Mouse (Mus musculus): ENCODE data around the gene Glipr2. TPM values are rescaled to one million over a fixed set of nuclear protein-coding genes. Genes with fewer than 3 reads are reported as not detected.
A peak's percentile ranks its signal among the peaks of the same experiment; 100 is the strongest.

The Glipr2 gene
- polyA plus RNA-seq, 1 experiment from 2014 or later, result 33.7 TPM

DNA sequence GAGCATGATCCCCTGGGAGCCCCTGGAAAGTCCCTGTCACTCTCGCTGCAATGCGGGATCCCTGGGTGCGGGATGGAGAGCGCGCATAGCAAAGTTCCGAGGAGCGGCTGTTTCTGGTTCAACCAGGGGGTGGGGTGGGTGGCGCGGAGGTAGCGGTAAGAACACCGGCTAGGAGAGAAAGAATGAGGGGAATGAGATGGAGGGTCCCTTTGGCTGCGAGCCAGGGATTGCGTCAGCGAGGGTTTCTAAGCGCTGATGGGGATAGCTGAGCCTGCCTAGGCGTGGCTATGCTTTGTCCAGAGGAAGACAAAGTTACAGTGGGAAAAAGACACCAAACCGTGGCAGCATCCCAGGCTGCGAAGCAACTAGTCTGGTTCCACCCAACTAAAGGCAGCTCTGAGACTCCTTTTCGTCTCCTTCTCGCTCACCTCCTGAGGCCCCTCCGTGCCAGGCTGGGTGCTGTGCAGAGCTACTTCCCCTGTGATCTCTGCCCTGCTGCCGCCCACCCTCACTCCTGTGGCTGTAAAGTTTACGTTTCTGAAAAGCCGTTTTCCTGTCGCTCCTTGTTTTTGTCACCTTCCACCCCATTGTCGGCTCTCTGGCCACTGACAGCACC, 753 bp downstream of the Glipr2 start:
- WGBS, result 1% methylated on average over 26 of the region's 26 CpGs
- H3K27me3 ChIP-seq, result peaks cover 50% of the 10 kb centered on the region; the same call in 1 of the 2 replicates

DNA sequence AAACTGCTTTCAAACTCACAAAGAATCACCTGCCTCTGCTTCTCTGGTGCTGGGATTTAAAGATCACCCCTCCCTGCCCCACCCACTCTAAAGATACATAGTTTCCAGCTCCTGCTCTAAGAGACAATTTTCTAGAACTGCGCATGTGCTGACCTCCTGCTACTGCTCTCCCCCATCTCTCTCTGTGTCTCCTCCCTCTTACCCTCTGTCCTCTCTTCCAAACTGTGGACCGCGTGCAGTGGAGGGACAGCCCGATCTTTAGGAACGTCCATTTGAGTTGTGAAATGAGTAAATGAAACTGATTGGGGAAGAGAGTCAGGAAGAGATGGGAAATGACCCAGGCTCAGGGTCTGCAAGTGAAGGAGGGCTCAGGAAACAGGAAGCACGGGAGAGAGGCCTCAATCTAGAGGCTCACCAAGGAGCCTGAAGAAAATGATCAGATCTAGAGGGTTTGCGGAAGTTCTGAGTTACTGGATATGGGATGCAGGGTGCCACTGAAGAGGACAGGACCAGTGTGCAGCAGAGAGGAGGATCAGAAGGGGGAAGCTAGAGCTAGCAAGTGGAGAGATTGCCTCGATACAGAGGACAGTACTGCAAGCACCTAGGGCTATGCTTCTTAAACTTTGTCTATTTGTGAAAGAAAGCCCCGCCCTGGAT, 2.5 kb downstream of the Glipr2 start:
- H3K4me2 ChIP-seq (replicated peaks), result no peak overlapping the region
- H3K27me3 ChIP-seq, result peaks cover 50% of the 10 kb centered on the region; the same call in 1 of the 2 replicates
- no peak for ATAC-seq

More for the DNA sequence above, 753 bp downstream of the Glipr2 start:
- Histone ChIP-seq H3K4me3 (replicated peaks) (peak overlapping the region; percentile 71), H3K27ac (peak overlapping the region; percentile 69), H3K9ac (replicated peaks) (peak overlapping the region; percentile 77), H3K9me3 (no peaks in the 10 kb centered on the region), H3K4me1 (replicated peaks) (peaks cover 13% of the 10 kb centered on the region), H3K4me2 (replicated peaks) (peak overlapping the region; percentile 96), H3K36me3 (no peaks in the 10 kb centered on the region)
- peak; percentile 86 for ATAC-seq

DNA sequence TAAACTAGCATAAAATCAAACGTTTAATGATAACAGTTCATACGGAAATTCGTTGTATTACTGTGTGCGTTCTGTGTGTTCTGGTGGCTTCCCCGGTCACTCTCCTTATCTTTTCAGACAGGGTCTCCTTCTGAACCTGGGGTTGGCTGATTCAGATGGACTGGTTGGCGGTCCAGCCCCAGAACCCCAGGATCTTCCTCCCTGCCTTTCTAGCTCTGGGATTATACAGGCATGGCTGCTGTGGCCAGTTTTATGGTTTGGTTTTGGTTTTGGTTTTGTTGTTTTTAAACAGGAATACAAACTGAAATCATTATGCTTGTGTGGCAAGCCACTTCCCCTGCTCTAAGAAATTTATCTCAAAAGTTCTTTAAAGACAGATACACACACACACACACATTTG, 3.0 kb downstream of the Glipr2 start:
- 91% methylated on average over 6 of the region's 6 CpGs for WGBS
- ATAC-seq, result no peak

More for the DNA sequence above, 2.5 kb downstream of the Glipr2 start:
- Histone ChIP-seq H3K36me3 (no peaks in the 10 kb centered on the region), H3K4me1 (replicated peaks) (peaks cover 13% of the 10 kb centered on the region), H3K9me3 (no peaks in the 10 kb centered on the region), H3K27ac (no peak overlapping the region), H3K4me3 (replicated peaks) (no peak overlapping the region), H3K9ac (replicated peaks) (no peak overlapping the region)
- 73% methylated on average over 9 of the region's 9 CpGs for WGBS

DNA sequence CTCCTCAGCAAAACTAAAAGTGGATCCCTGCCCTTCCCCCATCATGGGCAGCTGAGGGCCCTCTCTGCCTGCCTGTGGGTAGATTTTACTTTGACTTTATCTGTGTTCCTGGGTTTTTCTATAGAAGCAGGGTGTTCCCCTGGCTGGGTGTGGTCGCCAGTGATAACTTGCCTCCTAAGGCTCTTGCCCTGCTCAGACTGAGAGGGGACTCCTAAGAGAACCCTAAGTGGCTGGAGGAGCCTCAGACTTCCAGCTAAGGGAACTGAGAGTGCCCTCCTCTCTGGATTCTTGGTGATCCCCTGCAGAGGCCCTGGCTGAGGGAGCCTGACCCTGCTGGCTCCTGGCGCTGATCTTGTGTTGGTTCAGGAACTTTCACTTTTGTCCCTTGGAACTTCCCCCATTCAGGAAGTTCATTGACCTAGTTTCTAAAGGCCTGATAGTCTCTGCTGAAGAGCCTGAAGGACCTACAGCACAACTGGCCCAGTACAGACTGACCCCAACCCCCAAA, 7.2 kb downstream of the Glipr2 start:
- H3K4me3 ChIP-seq (replicated peaks), result no peak overlapping the region
- H3K9ac ChIP-seq (replicated peaks), result no peak overlapping the region
- H3K27ac ChIP-seq, result no peak overlapping the region
- no peak overlapping the region for H3K4me2 ChIP-seq (replicated peaks)
- H3K27me3 ChIP-seq, result peaks cover 18% of the 10 kb centered on the region; the same call in 1 of the 2 replicates
- no peaks in the 10 kb centered on the region for H3K9me3 ChIP-seq
- WGBS, result 50% methylated on average over 2 of the region's 2 CpGs
- no peak for ATAC-seq
- H3K4me1 ChIP-seq (replicated peaks), result peaks cover 12% of the 10 kb centered on the region
- no peaks in the 10 kb centered on the region for H3K36me3 ChIP-seq

More for the DNA sequence above, 3.0 kb downstream of the Glipr2 start:
- Histone ChIP-seq H3K4me2 (replicated peaks) (no peak overlapping the region), H3K4me1 (replicated peaks) (peaks cover 13% of the 10 kb centered on the region), H3K27ac (no peak overlapping the region), H3K4me3 (replicated peaks) (no peak overlapping the region), H3K9ac (replicated peaks) (no peak overlapping the region), H3K27me3 (peaks cover 45% of the 10 kb centered on the region; the same call in 1 of the 2 replicates), H3K9me3 (no peaks in the 10 kb centered on the region), H3K36me3 (no peaks in the 10 kb centered on the region)

DNA sequence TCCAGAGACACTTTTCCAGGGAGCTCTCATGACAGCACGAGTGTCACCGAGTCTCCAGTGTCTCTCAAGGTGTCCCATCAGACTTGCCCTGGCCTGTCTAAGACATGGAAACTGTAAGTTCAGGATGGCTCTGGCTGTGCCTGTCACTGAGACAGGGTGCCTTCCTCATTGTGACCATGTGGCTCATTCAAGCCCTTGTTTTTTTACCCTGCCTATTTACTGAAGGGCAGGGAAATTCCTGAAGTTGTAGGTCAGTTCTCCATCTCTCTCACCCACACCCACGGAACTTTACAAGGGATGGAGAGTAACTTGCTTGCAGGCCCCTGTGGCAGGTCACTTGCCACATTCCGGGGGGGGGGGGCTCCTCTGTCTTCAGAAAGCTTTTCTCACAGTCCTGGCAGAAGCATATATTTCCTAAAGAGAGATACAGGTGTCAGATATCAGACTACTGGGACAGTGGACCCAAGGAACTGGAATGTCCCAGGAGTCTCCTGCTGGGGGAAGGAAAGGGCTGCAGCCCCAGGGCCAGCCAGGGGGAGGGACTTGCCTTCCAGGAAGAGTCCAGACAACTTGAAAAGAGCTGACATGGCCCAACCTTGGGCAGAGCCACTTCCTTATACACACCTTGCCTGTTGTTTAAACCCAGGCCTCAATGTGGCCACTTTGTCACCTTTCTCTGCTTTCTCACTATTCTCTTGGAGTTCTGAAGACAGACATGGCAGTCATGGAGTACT, 7.9 kb downstream of the Glipr2 start:
- Histone ChIP-seq H3K4me3 (replicated peaks) (no peak overlapping the region), H3K27me3 (peaks cover 11% of the 10 kb centered on the region; the same call in 1 of the 2 replicates), H3K9me3 (no peaks in the 10 kb centered on the region), H3K4me2 (replicated peaks) (no peak overlapping the region), H3K4me1 (replicated peaks) (peaks cover 16% of the 10 kb centered on the region), H3K9ac (replicated peaks) (no peak overlapping the region), H3K36me3 (no peaks in the 10 kb centered on the region), H3K27ac (no peak overlapping the region)
- ATAC-seq, result no peak
- WGBS, result 57% methylated on average over 4 of the region's 4 CpGs

DNA sequence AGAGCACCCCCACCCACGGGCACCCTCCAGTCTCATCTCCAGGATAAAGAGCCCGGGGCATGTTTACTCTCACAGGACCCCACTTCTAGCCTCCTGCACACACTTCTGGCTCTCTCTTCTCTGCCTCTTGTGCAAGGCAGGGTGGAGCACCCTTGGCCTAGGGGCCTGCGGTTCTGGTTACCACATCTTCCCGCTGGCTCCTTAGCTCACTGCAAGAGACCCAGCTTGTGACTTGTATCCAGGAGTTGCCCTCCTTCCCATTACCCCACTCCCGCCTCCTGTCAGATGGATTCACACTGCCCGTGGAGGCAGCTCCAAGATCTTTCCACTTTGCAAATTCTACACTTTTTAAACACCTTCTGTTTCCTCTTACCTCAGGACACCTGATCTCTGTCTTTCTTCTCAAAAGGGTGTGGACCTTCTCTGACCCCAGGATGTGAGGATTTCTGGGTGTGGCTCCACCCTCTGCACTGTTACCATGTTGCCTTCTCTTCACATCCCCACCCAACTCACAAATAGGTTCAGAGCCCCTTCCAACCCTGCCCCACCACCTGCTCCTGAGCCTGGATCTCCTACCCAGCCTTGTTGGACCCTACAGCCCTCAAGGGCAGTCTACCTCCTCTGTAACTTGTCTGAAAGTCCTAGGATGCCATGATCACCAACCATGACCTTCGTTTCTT, 8.8 kb downstream of the Glipr2 start:
- no peaks in the 10 kb centered on the region for H3K9me3 ChIP-seq

DNA sequence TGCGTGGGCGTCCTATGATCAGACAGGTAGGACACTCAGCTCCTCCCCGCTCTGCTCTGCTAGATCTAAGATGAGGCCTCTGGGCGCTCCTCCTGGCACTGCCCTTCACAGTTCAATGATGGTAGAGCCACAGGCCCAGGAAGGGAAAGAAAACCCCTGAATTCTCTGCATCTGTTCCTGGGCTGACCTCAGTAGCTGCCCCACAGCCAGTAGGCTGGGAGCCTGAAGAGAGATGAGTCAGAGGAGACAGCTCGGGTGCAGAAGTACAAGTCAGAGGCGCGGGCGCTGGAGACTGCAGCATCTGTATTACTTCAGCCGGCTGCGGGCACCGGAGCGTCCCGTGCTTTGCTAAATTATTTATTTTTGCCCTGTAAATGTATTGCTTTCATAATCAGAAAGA, 11.4 kb downstream of the Glipr2 start:
- Histone ChIP-seq H3K9me3 (no peaks in the 10 kb centered on the region), H3K9ac (replicated peaks) (no peak overlapping the region), H3K4me3 (replicated peaks) (no peak overlapping the region), H3K36me3 (no peaks in the 10 kb centered on the region), H3K27ac (no peak overlapping the region), H3K27me3 (no peaks in the 10 kb centered on the region; the same call in 1 of the 2 replicates), H3K4me2 (replicated peaks) (no peak overlapping the region), H3K4me1 (replicated peaks) (peaks cover 29% of the 10 kb centered on the region)
- ATAC-seq, result no peak
- WGBS, result 40% methylated on average over 13 of the region's 13 CpGs

More for the DNA sequence above, 8.8 kb downstream of the Glipr2 start:
- no peaks in the 10 kb centered on the region for H3K36me3 ChIP-seq
- WGBS, result 85% methylated on average over 7 of the region's 7 CpGs
- peaks cover 16% of the 10 kb centered on the region for H3K4me1 ChIP-seq (replicated peaks)
- no peak overlapping the region for H3K9ac ChIP-seq (replicated peaks)
- H3K4me3 ChIP-seq (replicated peaks), result no peak overlapping the region
- H3K27me3 ChIP-seq, result peaks cover 6% of the 10 kb centered on the region
- ATAC-seq, result no peak
- H3K27ac ChIP-seq, result no peak overlapping the region
- no peak overlapping the region for H3K4me2 ChIP-seq (replicated peaks)

DNA sequence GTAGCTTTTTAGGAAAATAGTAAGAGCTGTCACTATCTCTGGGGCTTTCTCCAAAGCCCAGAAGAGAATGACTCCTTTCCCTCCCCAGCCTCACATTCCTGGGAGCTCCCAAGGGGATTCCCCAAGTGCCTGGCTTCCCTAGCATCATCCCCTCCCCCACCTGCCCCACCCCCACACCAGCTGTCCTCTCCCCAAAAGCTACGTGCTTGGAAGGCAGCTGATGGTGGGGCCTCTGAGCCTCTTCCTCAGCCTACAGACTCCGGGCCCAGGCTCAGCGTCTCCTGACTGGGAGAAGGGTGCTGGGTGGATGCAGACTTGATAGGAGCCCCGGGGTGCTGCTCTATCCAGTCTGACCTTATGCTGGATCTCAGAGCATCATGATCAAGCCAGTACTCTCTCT, 12.2 kb downstream of the Glipr2 start:
- 9% methylated on average over 4 of the region's 4 CpGs for WGBS
- H3K4me2 ChIP-seq (replicated peaks), result no peak overlapping the region
- H3K4me3 ChIP-seq (replicated peaks), result no peak overlapping the region
- H3K4me1 ChIP-seq (replicated peaks), result peaks cover 31% of the 10 kb centered on the region
- H3K9ac ChIP-seq (replicated peaks), result no peak overlapping the region; the same call in 1 of the 2 replicates
- H3K36me3 ChIP-seq, result no peaks in the 10 kb centered on the region
- H3K27me3 ChIP-seq, result no peaks in the 10 kb centered on the region; the same call in 1 of the 2 replicates
- H3K9me3 ChIP-seq, result no peaks in the 10 kb centered on the region
- no peak overlapping the region for H3K27ac ChIP-seq
- ATAC-seq, result no peak; the same call in 1 of the 2 replicates

DNA sequence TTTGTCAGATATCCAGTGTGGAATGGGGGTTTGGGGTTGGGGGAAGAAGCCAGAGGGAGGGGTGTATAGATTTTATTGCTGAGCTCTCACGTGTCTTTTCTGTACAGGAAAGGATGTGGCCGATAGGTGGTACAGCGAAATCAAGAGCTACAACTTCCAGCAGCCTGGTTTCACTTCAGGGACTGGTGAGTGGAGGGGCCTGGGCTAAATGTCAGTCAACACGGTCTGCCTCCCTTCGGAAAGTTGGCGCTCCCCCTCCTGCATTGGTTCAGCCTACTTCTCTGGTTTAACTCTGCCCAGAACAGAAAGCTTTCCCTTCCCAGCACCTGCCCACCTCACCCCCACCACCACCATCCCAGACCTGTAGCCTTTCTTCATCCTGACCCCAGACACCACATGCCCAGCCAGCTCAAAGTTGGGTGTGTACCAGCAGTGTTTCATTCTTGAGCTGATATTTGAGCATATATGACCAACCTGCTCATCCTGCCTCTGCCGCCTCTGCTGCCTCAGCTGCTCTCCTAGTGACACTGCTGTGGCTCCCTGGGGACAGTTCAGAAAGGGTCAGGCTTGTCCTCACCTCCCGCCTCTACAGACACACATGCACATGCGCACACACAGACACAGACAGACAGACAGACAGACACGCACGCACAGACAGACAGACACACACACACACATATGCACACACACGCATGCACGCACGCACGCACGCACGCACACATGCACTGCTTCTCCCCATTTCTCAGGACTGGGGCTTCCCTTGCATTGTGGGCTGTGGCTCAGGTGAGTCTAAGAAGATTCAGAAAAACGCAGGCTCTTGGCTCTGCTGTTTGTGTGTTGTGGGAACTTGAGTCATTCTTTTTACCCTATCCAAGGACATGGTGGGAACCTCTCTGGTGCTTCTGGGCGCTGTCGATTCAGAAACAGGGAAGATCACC, 13.5 kb downstream of the Glipr2 start:
- H3K4me3 ChIP-seq (replicated peaks), result no peak overlapping the region
- H3K9ac ChIP-seq (replicated peaks), result no peak overlapping the region
- H3K4me2 ChIP-seq (replicated peaks), result no peak overlapping the region
- no peaks in the 10 kb centered on the region for H3K36me3 ChIP-seq
- no peak overlapping the region for H3K27ac ChIP-seq
- 84% methylated on average over 20 of the region's 20 CpGs for WGBS
- ATAC-seq, result no peak
- no peaks in the 10 kb centered on the region; the same call in 1 of the 2 replicates for H3K27me3 ChIP-seq
- H3K4me1 ChIP-seq (replicated peaks), result peaks cover 31% of the 10 kb centered on the region
- H3K9me3 ChIP-seq, result no peaks in the 10 kb centered on the region

DNA sequence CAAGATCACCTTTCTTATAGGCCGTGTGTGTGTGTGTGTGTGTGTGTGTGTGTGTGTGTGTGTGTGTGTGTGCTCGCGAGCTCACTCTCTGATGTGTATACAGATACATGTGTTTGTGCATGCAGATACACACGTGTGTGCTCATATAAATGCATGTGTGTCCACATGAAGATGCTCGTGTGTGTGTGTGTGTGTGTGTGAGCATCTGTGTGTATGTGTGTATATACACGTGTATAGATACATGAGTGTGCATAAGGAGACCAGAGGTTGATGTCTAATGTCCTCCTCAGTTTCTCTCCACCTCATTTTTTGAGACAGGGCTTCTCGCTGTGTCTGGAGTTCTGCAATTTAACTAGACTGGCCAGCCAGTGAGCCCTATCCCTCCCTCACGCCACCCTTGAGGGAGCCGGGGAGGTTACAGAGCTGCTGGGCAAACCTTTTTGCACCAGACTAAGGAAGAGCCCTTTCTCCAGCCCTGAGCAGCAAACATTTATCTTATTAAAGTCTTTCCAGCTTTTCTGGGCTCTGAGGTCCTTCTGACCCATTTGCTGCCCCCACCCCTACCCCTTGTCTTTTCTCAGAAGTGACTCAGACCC, 14.4 kb downstream of the Glipr2 start:
- Histone ChIP-seq H3K4me2 (replicated peaks) (no peak overlapping the region), H3K9me3 (no peaks in the 10 kb centered on the region), H3K9ac (replicated peaks) (no peak overlapping the region), H3K27ac (no peak overlapping the region), H3K4me1 (replicated peaks) (peaks cover 31% of the 10 kb centered on the region), H3K36me3 (no peaks in the 10 kb centered on the region), H3K27me3 (peaks cover 8% of the 10 kb centered on the region), H3K4me3 (replicated peaks) (no peak overlapping the region)
- WGBS, result 65% methylated on average over 9 of the region's 9 CpGs
- ATAC-seq, result 0 out of 2 replicates have a peak, but pooled peaks have one; percentile 7
